Mouse (Mus musculus) left cerebral cortex, adult 2 months (tissue): ENCODE measurements around the gene Nudt9. TPM values are rescaled to one million over a fixed set of nuclear protein-coding genes. Genes with fewer than 3 reads are reported as not detected.

ENCODE experiments used
- DNase-seq, 2 experiments: peaks; one replicate each; pipeline ENCODE4 v3.0.0; 2021 to 2022; ENCODE audit warnings: low spot score in 2 of 2, mixed read lengths in 1 of 2; ENCODE audit errors: extremely low spot score in 1 of 2
- H3K27ac ChIP-seq: fragments of 200-600 bp; 2 replicates; pipeline ENCODE4 v1.8.1; 2022
- H3K4me3 ChIP-seq: fragments of 200-600 bp; 2 replicates; pipeline ENCODE4 v1.8.1; 2022
- CTCF ChIP-seq: fragments of 200-600 bp; IDR thresholded peaks from 2 replicates; pipeline ENCODE4 v1.8.1; 2022; ENCODE audit warnings: antibody characterized with exemption, mild to moderate bottlenecking, moderate library complexity
- intact Hi-C: fragments of 180-260 bp; cut with DNase I; formaldehyde crosslinking; loops from one replicate; pipeline ENCODE4 v1.15.1; 2025
- total RNA-seq, 2 experiments: library from RNA; stranded (reverse); gene quantifications; 2 replicates each; pipeline ENCODE4 v1.2.3; 2021

Nudt9 gene
- total RNA-seq, 2 experiments from 2014 or later = 66.1 to 68.4 TPM

- no peak overlapping the region for H3K4me3 ChIP-seq
- no peak overlapping the region for H3K27ac ChIP-seq
- TF ChIP-seq CTCF = no peak
- intact Hi-C loops = loop anchor here (10.0 kb wide), 1 partner anchor 188 kb away; no protein-coding TSS in a partner anchor
- DNase-seq = no peak
Measured at GRCm38 (mm10) chr5:104042906-104043305, 3.2 kb upstream of the Nudt9 start.

- Histone ChIP-seq H3K4me3 (no peak overlapping the region), H3K27ac (no peak overlapping the region)
- no peak for TF ChIP-seq CTCF
- DNase-seq = no peak
- intact Hi-C loops = loop anchor here (10.0 kb wide), 1 partner anchor 189 kb away; no protein-coding TSS in a partner anchor
Measured at GRCm38 (mm10) chr5:104043704-104044103, 2.4 kb upstream of the Nudt9 start.

- intact Hi-C loops = loop anchor here (2.0 to 10.0 kb wide), 3 partner anchors 27 to 193 kb away; partner anchors contain the start of gene Klhl8
- peak overlapping the region; percentile 82 for H3K4me3 ChIP-seq
- no peak for DNase-seq
Measured at GRCm38 (mm10) chr5:104047200-104048105, 1.3 kb downstream of the Nudt9 start.

GRCm38 (mm10) chr5:104048139-104048538 lies 2.0 kb downstream of the Nudt9 start:
- no peak overlapping the region; the same call in 1 of the 2 replicates for H3K27ac ChIP-seq
- intact Hi-C loops = loop anchor here (5.0 to 10.0 kb wide), 2 partner anchors 136 to 193 kb away; partner anchors contain the start of gene Klhl8
- peak overlapping the region; percentile 82 for H3K4me3 ChIP-seq
- DNase-seq = no peak
- TF ChIP-seq CTCF = no peak; the same call in 1 of the 2 replicates

More at GRCm38 (mm10) chr5:104047200-104048105, 1.3 kb downstream of the Nudt9 start:
- TF ChIP-seq CTCF = no peak
- peak overlapping the region; percentile 91 for H3K27ac ChIP-seq

- peak; percentile 23 for TF ChIP-seq CTCF
- no peak for DNase-seq
- Histone ChIP-seq H3K4me3 (no peak overlapping the region), H3K27ac (no peak overlapping the region)
- intact Hi-C loops = no loop called here
Measured at GRCm38 (mm10) chr5:104052956-104053355, 6.8 kb downstream of the Nudt9 start.

GRCm38 (mm10) chr5:104054938-104055337 lies 8.8 kb downstream of the Nudt9 start:
- no peak overlapping the region for H3K4me3 ChIP-seq
- intact Hi-C loops = no loop called here
- TF ChIP-seq CTCF = no peak

GRCm38 (mm10) chr5:104055816-104056215 lies 9.7 kb downstream of the Nudt9 start:
- TF ChIP-seq CTCF = no peak
- intact Hi-C loops = no loop called here
- H3K27ac ChIP-seq = no peak overlapping the region
- no peak for DNase-seq
- H3K4me3 ChIP-seq = no peak overlapping the region

More at GRCm38 (mm10) chr5:104054938-104055337, 8.8 kb downstream of the Nudt9 start:
- DNase-seq = no peak
- no peak overlapping the region for H3K27ac ChIP-seq

- Histone ChIP-seq H3K4me3 (no peak overlapping the region), H3K27ac (no peak overlapping the region)
- intact Hi-C loops = no loop called here
- no peak for TF ChIP-seq CTCF
- no peak for DNase-seq
Measured at GRCm38 (mm10) chr5:104056295-104056694, 10.2 kb downstream of the Nudt9 start.

GRCm38 (mm10) chr5:104058021-104058420 lies 11.9 kb downstream of the Nudt9 start:
- TF ChIP-seq CTCF = peak; percentile 66
- DNase-seq = peak in 1 of 2 experiments; percentile 35
- no peak overlapping the region for H3K4me3 ChIP-seq
- H3K27ac ChIP-seq = no peak overlapping the region
- intact Hi-C loops = no loop called here

- H3K4me3 ChIP-seq = no peak overlapping the region
- intact Hi-C loops = no loop called here
- DNase-seq = no peak
- peak overlapping the region; percentile 36; the same call in 1 of the 2 replicates for H3K27ac ChIP-seq
- TF ChIP-seq CTCF = no peak; the same call in 1 of the 2 replicates
Measured at GRCm38 (mm10) chr5:104059628-104060027, 13.5 kb downstream of the Nudt9 start.

GRCm38 (mm10) chr5:104060429-104060828 lies 14.3 kb downstream of the Nudt9 start:
- intact Hi-C loops = no loop called here
- no peak for TF ChIP-seq CTCF
- H3K27ac ChIP-seq = peak overlapping the region; percentile 30; the same call in 1 of the 2 replicates
- H3K4me3 ChIP-seq = no peak overlapping the region
- no peak for DNase-seq
